In the genomic region with DNA sequence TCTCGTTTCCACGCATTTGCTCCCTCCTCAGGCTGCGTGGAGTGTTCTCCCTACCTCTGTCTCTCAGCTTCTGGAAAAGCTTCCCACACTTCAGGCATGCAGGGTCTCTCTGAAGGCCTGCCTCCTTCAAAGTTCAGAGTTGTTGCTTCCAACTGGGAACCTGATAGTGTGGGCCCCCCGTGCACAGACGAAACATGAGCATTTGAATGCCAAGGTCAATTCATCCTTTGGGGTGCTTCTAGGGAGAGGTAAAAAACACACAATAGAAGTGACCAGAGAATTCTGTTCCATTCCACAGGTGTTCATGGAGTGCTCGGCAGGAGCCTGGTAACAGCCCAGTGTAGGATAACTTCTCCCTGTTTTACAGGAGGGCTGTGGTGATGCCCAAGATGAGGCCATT, we compare ENCODE assay signal across 21 mouse cellular contexts.
"Had no signal": no experiment of that assay in that cellular context is flagged by ENCODE, and none has a peak within 500 bp of the region (broad histone marks: within the 10 kb centered on the region; RNA-seq: fewer than 3 reads in every experiment).

No protein-coding gene starts in this region.

- DNase-seq: lung, adult 2 months; lung, postnatal 14 days; lung, postnatal 4 days; midbrain, embryonic 14.5 days; retina, postnatal 1 day; right cerebral cortex, adult 18-20 months; right cerebral cortex, postnatal 25 days; right cerebral cortex, postnatal 4 days; spleen, adult 18-20 months; thymus, adult 2 months; thymus, postnatal 25 days; thymus, postnatal 4 days had no signal

- H3K4me3 ChIP-seq: lung, embryonic 15.5 days; midbrain, embryonic 10.5 days; midbrain, embryonic 12.5 days; myocyte; neural tube, embryonic 13.5 days; neural tube, embryonic 15.5 days; stomach, embryonic 15.5 days had no signal

- H3K4me1 ChIP-seq: midbrain, embryonic 12.5 days; neural tube, embryonic 13.5 days; neural tube, embryonic 15.5 days; stomach, embryonic 15.5 days had no signal

- ATAC-seq: midbrain, embryonic 16.5 days had no signal

- H3K27ac ChIP-seq: lung, embryonic 15.5 days; midbrain, embryonic 10.5 days; midbrain, embryonic 12.5 days; neural tube, embryonic 13.5 days; neural tube, embryonic 15.5 days; stomach, embryonic 15.5 days; stomach, postnatal 0 days had no signal
